Mouse (Mus musculus) neural tube, embryonic 15.5 days (tissue): ENCODE measurements around the gene Prelp. TPM values are rescaled to one million over a fixed set of nuclear protein-coding genes. Genes with fewer than 3 reads are reported as not detected.
A peak's percentile ranks its signal among the peaks of the same experiment; 100 is the strongest.

Experiments
- ATAC-seq: fragments of 200-750 bp; cut with Nextera tagmentation; 2 replicates; pipeline ENCODE4 v1.8.0; 2017; ENCODE audit warnings: mild to moderate bottlenecking, moderate TSS enrichment, moderate library complexity; ENCODE audit not compliant: low FRiP score
- H3K27ac ChIP-seq: fragments of 300-500 bp; sonication (generic); replicated peaks from 2 replicates; pipeline ENCODE4 v1.5.1; 2015; ENCODE audit warnings: mild to moderate bottlenecking, inconsistent platforms
- H3K27me3 ChIP-seq: fragments of 300-500 bp; sonication (generic); replicated peaks from 2 replicates; pipeline ENCODE4 v1.6.1; 2015; ENCODE audit warnings: inconsistent platforms
- H3K36me3 ChIP-seq: fragments of 300-500 bp; sonication (generic); 2 replicates; pipeline ENCODE4 v1.6.1; 2015; ENCODE audit warnings: inconsistent platforms
- H3K4me1 ChIP-seq: fragments of 300-500 bp; sonication (generic); 2 replicates; pipeline ENCODE4 v1.6.1; 2015; ENCODE audit warnings: inconsistent platforms
- H3K4me2 ChIP-seq: fragments of 300-500 bp; sonication (generic); 2 replicates; pipeline ENCODE4 v1.6.1; 2015; ENCODE audit warnings: inconsistent platforms, mild to moderate bottlenecking, moderate library complexity
- H3K4me3 ChIP-seq: fragments of 300-500 bp; sonication (generic); replicated peaks from 2 replicates; pipeline ENCODE4 v1.5.1; 2015; ENCODE audit warnings: mild to moderate bottlenecking, inconsistent platforms
- H3K9ac ChIP-seq: fragments of 300-500 bp; sonication (generic); replicated peaks from 2 replicates; pipeline ENCODE4 v1.6.1; 2015; ENCODE audit warnings: mild to moderate bottlenecking, inconsistent platforms
- H3K9me3 ChIP-seq: fragments of 300-500 bp; sonication (generic); replicated peaks from 2 replicates; pipeline ENCODE4 v1.6.1; 2016; ENCODE audit warnings: inconsistent platforms
- WGBS: fragments of 180-500 bp; shearing (Covaris S2); methylation state at CpG from one replicate; pipeline ENCODE4 v1.1.7; 2015; ENCODE audit warnings: mixed read lengths; 5-methylcytosine and 5-hydroxymethylcytosine counted together
- polyA plus RNA-seq: library from polyadenylated mRNA; unstranded; fragments of >200 nt; fragmentation: Nextera tagmentation; extraction: Ambion mirVana; gene quantifications from 2 replicates; pipeline ENCODE4 v1.2.1, GENCODE M21; 2015

Gene Prelp
- polyA plus RNA-seq, 1 experiment from 2014 or later: 11.4 TPM

DNA sequence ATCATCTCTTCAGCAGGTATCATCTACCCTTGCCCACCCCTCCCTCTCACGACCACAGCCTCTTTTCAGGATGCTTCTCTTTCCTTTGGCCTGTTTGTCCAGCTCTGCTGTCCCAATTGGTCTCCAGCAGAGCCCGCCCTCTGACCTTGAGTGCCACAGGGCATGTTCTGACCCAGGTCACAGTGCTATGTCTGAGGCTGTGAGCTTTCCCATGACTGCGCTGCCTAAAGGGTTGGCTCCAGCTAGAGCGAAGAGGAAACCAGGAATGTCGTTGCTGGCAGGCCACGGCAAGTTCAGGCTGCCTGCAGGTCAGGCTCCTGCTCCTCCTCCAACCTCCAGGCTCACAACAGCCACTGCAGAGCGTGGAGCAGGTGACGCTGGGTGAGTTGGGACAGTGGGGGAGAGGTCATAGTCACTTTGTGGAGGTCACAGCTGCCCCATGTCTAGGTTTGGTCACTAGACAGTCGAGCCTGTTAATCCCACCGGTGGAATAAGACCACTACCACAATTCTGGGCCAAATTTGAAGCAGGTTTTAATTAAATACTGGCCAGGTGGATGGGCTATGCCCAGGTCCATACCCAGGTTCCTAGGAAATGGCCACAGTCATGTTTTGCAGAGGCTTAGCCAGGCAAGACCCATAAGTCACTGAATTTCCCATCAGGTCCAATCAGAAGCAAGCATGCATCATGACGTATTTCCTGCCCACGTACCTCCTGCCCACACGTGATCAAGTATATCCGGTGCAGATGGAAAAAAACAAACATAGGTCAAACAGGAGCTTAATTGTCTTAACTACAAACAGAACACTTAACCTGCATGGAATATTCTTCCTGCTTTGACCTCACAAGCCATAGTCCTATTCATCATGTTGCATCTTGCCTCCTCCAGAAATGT, 12.3 kb upstream of the Prelp start:
- no peaks in the 10 kb centered on the region for H3K9me3 ChIP-seq
- ATAC-seq: no peak
- H3K9ac ChIP-seq: no peak overlapping the region
- WGBS: 70% methylated on average over 14 of the region's 14 CpGs
- H3K4me3 ChIP-seq: no peak overlapping the region
- H3K36me3 ChIP-seq: no peaks in the 10 kb centered on the region
- no peaks in the 10 kb centered on the region for H3K4me1 ChIP-seq
- no peaks in the 10 kb centered on the region for H3K27me3 ChIP-seq
- H3K4me2 ChIP-seq: no peak overlapping the region
- no peak overlapping the region for H3K27ac ChIP-seq

DNA sequence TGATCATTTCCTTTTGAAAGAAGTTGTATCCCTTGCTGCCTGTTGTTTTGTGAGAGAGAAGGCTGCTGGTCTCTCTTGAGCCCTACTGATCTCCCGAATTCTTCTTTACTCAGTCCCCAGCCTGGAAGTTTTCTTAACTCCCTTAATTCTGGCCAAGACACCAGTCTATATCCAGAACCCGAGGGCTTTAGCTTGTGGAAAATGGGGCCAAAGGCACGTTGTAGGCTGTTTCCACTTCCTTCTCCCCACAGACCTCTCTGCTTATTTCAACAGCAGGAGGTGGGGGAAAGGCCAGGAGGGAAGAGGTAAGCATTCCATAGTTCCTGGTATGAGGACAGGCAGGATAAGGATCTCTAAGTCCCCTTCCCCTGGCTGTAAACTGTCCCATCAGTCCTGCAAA, 8.8 kb upstream of the Prelp start:
- Histone ChIP-seq H3K27me3 (no peaks in the 10 kb centered on the region), H3K27ac (no peak overlapping the region), H3K4me1 (no peaks in the 10 kb centered on the region), H3K4me3 (no peak overlapping the region), H3K36me3 (no peaks in the 10 kb centered on the region), H3K9me3 (no peaks in the 10 kb centered on the region), H3K4me2 (no peak overlapping the region), H3K9ac (no peak overlapping the region)
- WGBS: 52% methylated on average over 3 of the region's 3 CpGs
- ATAC-seq: no peak

DNA sequence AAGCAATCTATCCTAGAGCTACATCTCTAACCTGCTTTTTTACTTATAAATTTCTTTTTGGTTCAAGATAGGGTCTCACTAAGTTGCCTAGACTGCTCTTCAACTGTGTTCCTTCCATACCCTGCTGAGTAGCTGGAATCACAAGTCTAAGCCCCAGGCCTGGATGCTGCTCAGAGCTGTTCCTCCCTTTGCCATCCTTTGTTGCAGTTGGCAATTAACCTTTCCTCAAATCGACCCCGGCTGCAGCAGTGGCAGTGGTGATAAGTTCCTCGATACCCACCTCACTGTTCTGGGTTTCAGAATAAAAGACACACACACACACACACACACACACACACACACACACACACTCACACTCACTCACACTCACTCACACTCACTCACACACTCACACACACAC, 4.0 kb upstream of the Prelp start:
- Histone ChIP-seq H3K4me2 (no peak overlapping the region), H3K27me3 (no peaks in the 10 kb centered on the region), H3K4me3 (no peak overlapping the region), H3K9me3 (no peaks in the 10 kb centered on the region), H3K9ac (no peak overlapping the region), H3K36me3 (no peaks in the 10 kb centered on the region), H3K4me1 (peaks cover 23% of the 10 kb centered on the region), H3K27ac (no peak overlapping the region)
- 93% methylated on average over 3 of the region's 3 CpGs for WGBS
- no peak for ATAC-seq

DNA sequence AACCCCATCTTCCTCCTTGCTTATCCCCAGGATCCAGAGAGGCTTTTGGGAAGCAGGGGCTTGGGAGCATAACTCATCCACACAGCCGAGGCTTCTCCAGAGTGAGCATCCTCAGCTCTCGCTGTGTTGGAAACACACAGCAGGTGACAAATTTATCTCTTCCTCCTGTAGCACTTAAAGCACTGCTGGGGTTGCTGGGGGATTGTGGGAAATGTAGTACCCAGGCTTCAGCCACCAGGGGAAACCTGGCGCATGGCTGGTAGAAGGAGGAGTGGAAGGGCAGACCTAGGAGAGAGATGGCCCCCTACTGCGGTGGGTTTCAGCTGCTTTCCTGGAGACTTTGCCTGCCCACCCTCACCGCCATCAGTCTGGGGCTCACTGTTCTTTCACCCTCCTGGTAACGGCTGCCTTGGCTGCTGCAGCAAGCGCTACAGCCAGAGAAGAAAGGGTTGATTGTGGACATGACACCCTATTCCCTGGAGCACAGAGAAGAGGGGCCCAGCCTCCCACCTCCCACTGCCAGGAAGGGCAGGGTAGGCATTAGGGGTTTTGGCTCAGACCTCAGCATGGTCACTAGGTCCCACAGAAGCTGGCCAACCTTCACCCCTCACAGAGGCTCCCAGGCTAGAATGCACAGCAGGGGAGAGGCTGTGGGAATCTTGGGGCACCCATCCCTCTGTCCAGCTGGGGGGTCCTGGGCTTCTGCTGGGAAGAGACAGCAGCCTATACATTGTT, 3.1 kb upstream of the Prelp start:
- Histone ChIP-seq H3K4me1 (peaks cover 23% of the 10 kb centered on the region), H3K36me3 (no peaks in the 10 kb centered on the region), H3K27ac (0 out of 2 replicates have a peak overlapping the region, but pooled peaks have one; percentile 37), H3K9ac (no peak overlapping the region), H3K27me3 (no peaks in the 10 kb centered on the region), H3K4me3 (no peak overlapping the region), H3K9me3 (no peaks in the 10 kb centered on the region), H3K4me2 (peak overlapping the region; percentile 48)
- 21% methylated on average over 7 of the region's 7 CpGs for WGBS
- peak; percentile 79 for ATAC-seq

DNA sequence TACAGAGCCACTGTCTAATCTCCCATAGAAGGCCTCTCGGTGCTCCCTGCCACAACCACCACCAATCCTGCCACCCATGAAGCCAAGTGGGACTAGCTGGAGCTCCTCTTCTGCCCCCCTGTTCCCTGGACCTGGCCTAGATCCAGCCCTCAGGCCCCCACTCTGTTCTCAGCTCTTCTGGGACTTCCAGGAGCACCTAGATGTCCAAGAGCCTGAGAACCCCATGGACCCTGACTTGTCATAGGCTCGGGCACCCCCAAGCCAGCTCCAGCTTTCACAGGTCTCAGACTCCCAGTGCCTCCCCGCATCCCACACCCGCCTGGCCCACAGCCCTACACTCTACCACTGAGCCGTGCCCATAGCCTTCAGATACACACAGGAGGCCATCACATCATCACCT, 1.9 kb upstream of the Prelp start:
- Histone ChIP-seq H3K36me3 (no peaks in the 10 kb centered on the region), H3K27me3 (no peaks in the 10 kb centered on the region), H3K9ac (no peak overlapping the region), H3K27ac (no peak overlapping the region), H3K9me3 (no peaks in the 10 kb centered on the region), H3K4me1 (peaks cover 26% of the 10 kb centered on the region), H3K4me3 (no peak overlapping the region), H3K4me2 (no peak overlapping the region)
- ATAC-seq: no peak
- 95% methylated on average over 5 of the region's 5 CpGs for WGBS

DNA sequence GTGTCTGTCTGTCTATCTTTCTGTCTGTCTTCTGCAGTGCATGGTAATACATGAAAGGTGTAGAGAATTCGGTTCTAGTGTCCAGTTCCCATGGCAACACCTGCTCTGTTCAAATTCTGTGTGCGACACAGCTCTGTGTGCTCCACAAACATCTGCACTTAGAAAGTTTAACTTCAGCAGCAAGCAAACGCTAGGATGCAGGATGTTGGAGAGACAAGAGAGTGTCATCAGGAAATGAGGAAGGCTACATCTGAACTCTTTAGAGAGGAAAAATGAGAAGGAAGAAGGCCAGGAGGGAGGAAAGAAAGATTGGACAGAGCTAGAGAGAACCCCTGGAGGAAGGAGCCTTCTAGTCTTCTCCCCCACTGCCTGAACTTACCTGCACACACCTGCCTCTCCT, 338 bp downstream of the Prelp start:
- Histone ChIP-seq H3K9ac (no peak overlapping the region), H3K36me3 (no peaks in the 10 kb centered on the region), H3K4me1 (peaks cover 46% of the 10 kb centered on the region), H3K4me2 (peak overlapping the region; percentile 23), H3K27me3 (no peaks in the 10 kb centered on the region), H3K4me3 (peak overlapping the region; percentile 12; the same call in 1 of the 2 replicates), H3K27ac (peak overlapping the region; percentile 56; the same call in 1 of the 2 replicates), H3K9me3 (no peaks in the 10 kb centered on the region)
- WGBS: 24% methylated on average over 3 of the region's 3 CpGs
- ATAC-seq: no peak

DNA sequence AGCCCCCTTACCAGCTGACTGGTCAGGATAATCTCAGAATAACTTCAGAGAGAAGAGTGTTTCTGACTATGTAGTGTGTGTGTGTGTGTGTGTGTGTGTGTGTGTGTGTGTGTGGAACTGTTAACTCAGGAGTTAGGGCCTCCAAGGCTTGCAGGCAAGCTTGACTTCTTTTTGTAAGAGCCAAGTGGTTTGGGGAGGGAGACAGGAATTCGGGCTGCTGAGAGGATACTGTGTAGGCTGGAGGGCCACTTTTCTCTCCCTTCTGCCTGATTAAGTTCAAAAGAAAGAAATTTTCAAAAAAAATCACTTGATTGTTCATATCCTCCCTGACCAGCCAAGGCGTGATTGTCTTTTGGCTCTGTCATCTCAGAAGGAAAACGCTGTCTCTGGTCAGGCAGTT, 813 bp downstream of the Prelp start:
- H3K9me3 ChIP-seq: no peaks in the 10 kb centered on the region
- H3K4me1 ChIP-seq: peaks cover 50% of the 10 kb centered on the region
- ATAC-seq: no peak
- H3K9ac ChIP-seq: no peak overlapping the region
- no peaks in the 10 kb centered on the region for H3K36me3 ChIP-seq
- H3K27ac ChIP-seq: peak overlapping the region; percentile 56; the same call in 1 of the 2 replicates
- 21% methylated on average over 3 of the region's 3 CpGs for WGBS
- peak overlapping the region; percentile 1; the same call in 1 of the 2 replicates for H3K4me3 ChIP-seq
- H3K27me3 ChIP-seq: no peaks in the 10 kb centered on the region
- H3K4me2 ChIP-seq: peak overlapping the region; percentile 23

DNA sequence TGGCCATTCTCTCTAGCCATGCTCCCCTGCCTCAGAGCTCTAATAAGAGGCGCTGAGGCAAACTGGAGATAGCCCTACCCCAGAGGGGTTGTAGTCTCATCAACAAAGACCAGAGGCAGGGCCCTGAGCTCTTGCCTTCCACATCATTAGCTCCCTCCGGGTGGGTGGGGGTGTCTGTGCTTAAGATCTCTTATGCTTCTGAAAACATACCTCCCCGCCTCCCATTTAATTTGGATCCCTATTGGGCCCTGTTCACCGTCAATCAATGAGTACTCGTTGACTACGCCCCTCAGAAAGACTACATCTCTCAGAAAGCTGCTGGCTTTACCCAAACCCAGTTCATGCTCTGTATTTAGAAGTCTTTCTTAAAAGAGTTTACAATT, 3.1 kb downstream of the Prelp start:
- Histone ChIP-seq H3K4me3 (no peak overlapping the region), H3K9ac (no peak overlapping the region), H3K4me1 (peaks cover 39% of the 10 kb centered on the region), H3K9me3 (no peaks in the 10 kb centered on the region), H3K27me3 (0 out of 2 replicates have a peak, but pooled peaks cover 3% of the 10 kb centered on the region), H3K4me2 (peak overlapping the region; percentile 27), H3K27ac (peak overlapping the region; percentile 60), H3K36me3 (no peaks in the 10 kb centered on the region)
- ATAC-seq: no peak
- WGBS: 49% methylated on average over 6 of the region's 6 CpGs

DNA sequence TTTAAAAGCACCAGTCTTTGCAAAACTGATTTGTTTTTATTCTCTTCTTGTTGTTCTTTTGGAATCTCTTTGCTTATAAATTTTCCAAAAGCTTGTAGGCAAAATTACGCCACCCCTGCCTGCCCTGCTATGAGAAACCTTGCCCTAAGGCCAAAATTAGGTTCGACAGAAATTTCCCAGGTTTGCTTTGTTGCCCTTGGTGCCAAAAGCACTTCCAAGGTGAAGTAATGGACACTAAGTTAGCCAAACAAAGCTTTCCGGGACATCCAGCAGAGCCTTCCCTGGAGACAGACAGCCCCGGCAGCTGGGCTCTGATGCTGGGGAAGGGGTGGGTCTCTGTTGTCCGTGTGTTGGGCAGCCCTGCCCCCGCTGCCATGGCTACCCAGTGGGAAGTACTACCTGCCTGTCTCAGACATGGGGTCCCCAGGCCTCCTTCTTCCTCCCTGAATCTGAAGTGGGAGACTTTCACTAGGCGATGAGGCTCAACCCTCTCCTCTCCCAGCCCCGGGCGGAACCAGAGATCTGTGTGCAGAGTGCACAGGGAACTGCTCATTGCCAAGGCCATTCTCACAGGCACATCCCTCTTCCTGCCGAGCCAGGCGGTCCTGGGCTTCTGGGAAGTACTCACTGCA, 3.6 kb downstream of the Prelp start:
- WGBS: 23% methylated on average over 11 of the region's 11 CpGs
- Histone ChIP-seq H3K4me1 (peaks cover 39% of the 10 kb centered on the region), H3K9me3 (no peaks in the 10 kb centered on the region), H3K4me3 (no peak overlapping the region), H3K36me3 (no peaks in the 10 kb centered on the region), H3K9ac (no peak overlapping the region), H3K4me2 (peak overlapping the region; percentile 27), H3K27ac (peak overlapping the region; percentile 60), H3K27me3 (0 out of 2 replicates have a peak, but pooled peaks cover 3% of the 10 kb centered on the region)
- no peak for ATAC-seq

DNA sequence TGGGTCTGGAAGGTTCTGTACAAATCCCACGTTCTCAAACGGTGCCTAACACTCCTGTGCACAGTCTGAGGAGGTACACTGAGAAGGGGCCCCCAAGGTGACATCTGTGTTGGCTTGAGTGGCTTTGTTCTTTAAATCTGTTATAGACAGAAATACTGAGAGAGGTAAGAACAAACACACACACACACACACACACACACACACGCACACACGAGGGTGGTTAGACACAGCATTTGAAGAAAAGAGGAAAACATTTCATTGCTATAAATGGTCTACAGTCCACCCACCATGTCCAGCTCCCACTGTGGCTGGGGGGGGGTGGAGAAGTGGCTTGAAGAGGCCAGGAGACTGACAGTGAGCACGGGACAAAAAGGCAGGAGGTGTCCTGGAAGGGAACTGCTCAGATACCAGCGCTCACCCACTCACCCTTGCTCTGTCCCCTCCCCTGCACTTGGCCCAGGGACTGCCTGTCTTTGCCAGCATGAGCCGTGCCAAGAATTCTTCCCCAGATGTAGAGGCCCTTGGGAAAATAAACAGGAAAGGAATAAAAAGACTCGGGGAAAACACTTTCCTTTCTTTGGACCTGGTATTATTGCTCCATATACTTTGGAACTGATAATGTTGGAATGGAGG, 5.4 kb downstream of the Prelp start:
- Histone ChIP-seq H3K9ac (no peak overlapping the region), H3K4me2 (peak overlapping the region; percentile 0; the same call in 1 of the 2 replicates), H3K36me3 (no peaks in the 10 kb centered on the region), H3K9me3 (no peaks in the 10 kb centered on the region), H3K4me3 (no peak overlapping the region), H3K27me3 (0 out of 2 replicates have a peak, but pooled peaks cover 4% of the 10 kb centered on the region), H3K27ac (peak overlapping the region; percentile 46; the same call in 1 of the 2 replicates), H3K4me1 (peaks cover 28% of the 10 kb centered on the region)
- ATAC-seq: peak; percentile 40; the same call in 1 of the 2 replicates
- WGBS: 53% methylated on average over 8 of the region's 8 CpGs

DNA sequence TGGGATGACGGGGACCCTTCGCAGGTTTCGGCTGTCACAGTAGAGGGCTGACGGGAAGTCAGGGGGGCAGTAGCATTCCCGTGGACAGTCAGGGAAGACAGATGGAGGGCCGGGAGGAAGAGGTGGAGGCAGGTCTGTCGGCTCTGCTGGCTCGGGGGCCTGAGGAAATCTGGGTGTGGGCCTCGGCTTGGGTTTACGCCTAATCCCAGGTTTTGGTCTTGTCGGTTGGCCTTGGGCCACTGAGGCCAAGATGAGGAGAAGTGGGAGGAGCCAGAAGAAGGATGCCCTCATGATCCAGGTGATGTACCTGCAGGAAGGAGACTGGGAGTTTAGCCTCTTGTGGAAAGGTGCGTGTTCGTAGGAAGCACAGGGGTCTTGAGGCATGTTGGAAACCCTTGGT, 6.1 kb downstream of the Prelp start:
- Histone ChIP-seq H3K36me3 (no peaks in the 10 kb centered on the region), H3K9ac (no peak overlapping the region), H3K9me3 (no peaks in the 10 kb centered on the region), H3K27ac (no peak overlapping the region), H3K4me3 (no peak overlapping the region), H3K27me3 (0 out of 2 replicates have a peak, but pooled peaks cover 11% of the 10 kb centered on the region), H3K4me2 (no peak overlapping the region), H3K4me1 (peaks cover 27% of the 10 kb centered on the region)
- whole genome bisulfite sequencing: 88% methylated on average over 13 of the region's 13 CpGs
- ATAC-seq: no peak
